Mouse (Mus musculus) lung, adult 18-20 months (tissue): ENCODE results near the gene Pilrb1.
"Not testable (repeated sequence)": the region's sequence is repeated elsewhere in the genome, so short reads cannot be mapped to it uniquely, and the experiment has no call there.

Source experiments
- DNase-seq, 2 experiments: peaks; one replicate each; pipeline ENCODE4 v3.0.0; 2022; ENCODE audit warnings: mixed read lengths in 2 of 2

Gene Pilrb1

GRCm38 (mm10) chr5:137857960-137858710 is at the start of gene Pilrb1:
Gene Pilrb1 (minus strand): TSS chr5:137858106.
- peak; percentile 24 to 51 for DNase-seq

GRCm38 (mm10) chr5:137897812-137898211 is 39.9 kb upstream of the Pilrb1 start:
- no peak for DNase-seq

- no peak for DNase-seq
These were observed 35.0 kb upstream of the Pilrb1 start for GRCm38 (mm10) chr5:137892954-137893353.

- DNase-seq, result no peak
These were observed 29.8 kb upstream of the Pilrb1 start for GRCm38 (mm10) chr5:137887666-137888065.

GRCm38 (mm10) chr5:137885894-137886293 is 28.0 kb upstream of the Pilrb1 start:
- peak; percentile 21 to 48 for DNase-seq

- no peak for DNase-seq
These were observed 25.4 kb upstream of the Pilrb1 start for GRCm38 (mm10) chr5:137883345-137883744.

- DNase-seq, result no peak
These were observed 25.0 kb upstream of the Pilrb1 start for GRCm38 (mm10) chr5:137882922-137883321.

GRCm38 (mm10) chr5:137877860-137878259 is 20.0 kb upstream of the Pilrb1 start:
- no peak for DNase-seq

- DNase-seq, result no peak
These were observed 17.1 kb upstream of the Pilrb1 start for GRCm38 (mm10) chr5:137875054-137875453.

- DNase-seq, result not testable (repeated sequence)
These were observed 14.4 kb upstream of the Pilrb1 start for GRCm38 (mm10) chr5:137872381-137872702.

GRCm38 (mm10) chr5:137871644-137872380 is 13.9 kb upstream of the Pilrb1 start, which contains the start of gene Pilrb2:
Gene Pilrb2 (minus strand): TSS chr5:137871815.
- DNase-seq, result not testable (repeated sequence)

GRCm38 (mm10) chr5:137868600-137868999 is 10.7 kb upstream of the Pilrb1 start:
- DNase-seq, result not testable (repeated sequence)

- DNase-seq, result not testable (repeated sequence)
These were observed 6.1 kb upstream of the Pilrb1 start for GRCm38 (mm10) chr5:137864008-137864407.

GRCm38 (mm10) chr5:137856870-137857269 is 1.0 kb downstream of the Pilrb1 start:
- peak in 1 of 2 experiments; percentile 31 for DNase-seq

GRCm38 (mm10) chr5:137854907-137855306 is 3.0 kb downstream of the Pilrb1 start:
- not testable (repeated sequence) for DNase-seq

GRCm38 (mm10) chr5:137850313-137850712 is 7.6 kb downstream of the Pilrb1 start:
- DNase-seq, result not testable (repeated sequence)

- not testable (repeated sequence) for DNase-seq
These were observed 20.8 kb downstream of the Pilrb1 start for GRCm38 (mm10) chr5:137837110-137837509.

GRCm38 (mm10) chr5:137836611-137837010 is 21.3 kb downstream of the Pilrb1 start:
- no peak for DNase-seq

GRCm38 (mm10) chr5:137835966-137836520 is 21.9 kb downstream of the Pilrb1 start, which contains the start of gene Pilra:
Gene Pilra (minus strand): TSS chr5:137836281.
- DNase-seq, result peak in 1 of 2 experiments; percentile 24

GRCm38 (mm10) chr5:137833500-137833899 is 24.4 kb downstream of the Pilrb1 start:
- DNase-seq, result no peak

GRCm38 (mm10) chr5:137831506-137831905 is 26.4 kb downstream of the Pilrb1 start:
- no peak for DNase-seq

- DNase-seq, result no peak
These were observed 26.8 kb downstream of the Pilrb1 start for GRCm38 (mm10) chr5:137831106-137831505.

- no peak for DNase-seq
These were observed 27.7 kb downstream of the Pilrb1 start for GRCm38 (mm10) chr5:137830238-137830637.

- peak in 1 of 2 experiments; percentile 35 for DNase-seq
These were observed 29.2 kb downstream of the Pilrb1 start for GRCm38 (mm10) chr5:137828694-137829093.
